Mouse (Mus musculus) liver, postnatal 0 days (tissue): ENCODE measurements around the gene B4galt2. TPM values are rescaled to one million over a fixed set of nuclear protein-coding genes. Genes with fewer than 3 reads are reported as not detected.

ENCODE experiments used
- ATAC-seq: fragments of 200-750 bp; cut with Nextera tagmentation; 2 replicates; pipeline ENCODE4 v1.8.0; 2017; ENCODE audit warnings: mild to moderate bottlenecking, moderate library complexity
- DNase-seq: peaks from one replicate; pipeline ENCODE4 v3.0.0-alpha.2; 2016
- H3K27ac ChIP-seq: fragments of 300-500 bp; sonication (generic); 2 replicates; pipeline ENCODE4 v1.5.1; 2014; ENCODE audit warnings: antibody characterized with exemption, moderate library complexity, mild to moderate bottlenecking, low read depth
- H3K27me3 ChIP-seq: fragments of 300-500 bp; sonication (generic); 2 replicates; pipeline ENCODE4 v1.6.1; 2014; ENCODE audit warnings: low read length, control low read depth, mixed read lengths; ENCODE audit not compliant: insufficient read depth
- H3K36me3 ChIP-seq: fragments of 300-500 bp; sonication (generic); replicated peaks from 2 replicates; pipeline ENCODE4 v1.6.1; 2014; ENCODE audit warnings: mild to moderate bottlenecking, control low read depth, low read length, moderate library complexity, mixed read lengths; ENCODE audit not compliant: insufficient read depth
- H3K4me1 ChIP-seq: fragments of 300-500 bp; sonication (generic); 2 replicates; pipeline ENCODE4 v1.6.1; 2014; ENCODE audit warnings: antibody characterized with exemption, mild to moderate bottlenecking, control low read depth; ENCODE audit not compliant: insufficient read depth
- H3K4me2 ChIP-seq: fragments of 300-500 bp; sonication (generic); 2 replicates; pipeline ENCODE4 v1.6.1; 2014; ENCODE audit warnings: low read depth, mild to moderate bottlenecking, low read length, moderate library complexity, mixed read lengths
- H3K4me3 ChIP-seq: fragments of 300-500 bp; sonication (generic); 2 replicates; pipeline ENCODE4 v1.5.1; 2014; ENCODE audit warnings: low read depth, low read length
- H3K9ac ChIP-seq: fragments of 300-500 bp; sonication (generic); replicated peaks from 2 replicates; pipeline ENCODE4 v1.6.1; 2014; ENCODE audit warnings: mild to moderate bottlenecking, moderate library complexity
- H3K9me3 ChIP-seq: fragments of 300-500 bp; sonication (generic); 2 replicates; pipeline ENCODE4 v1.6.1; 2016; ENCODE audit warnings: mild to moderate bottlenecking, control low read depth, low read length, mixed read lengths
- CTCF ChIP-seq: sonication (generic); IDR thresholded peaks from 2 replicates; pipeline ENCODE4 v1.5.1; 2016; ENCODE audit warnings: antibody characterized with exemption, low read depth
- EP300 ChIP-seq: IDR thresholded peaks from 2 replicates; pipeline ENCODE4 v1.6.1; 2016; ENCODE audit warnings: antibody characterized with exemption, low read depth, mild to moderate bottlenecking
- WGBS: fragments of 180-500 bp; shearing (Covaris S2); extraction: QIAGEN DNeasy Blood & Tissue Kit; methylation state at CpG from one replicate; pipeline ENCODE4 v1.1.7; 2014; ENCODE audit not compliant: insufficient replicate concordance; 5-methylcytosine and 5-hydroxymethylcytosine counted together
- polyA plus RNA-seq: library from polyadenylated mRNA; unstranded; fragments of >200 nt; fragmentation: Nextera tagmentation; extraction: Ambion mirVana; gene quantifications from 2 replicates; pipeline ENCODE4 v1.2.1, GENCODE M21; 2015

Gene B4galt2
- polyA plus RNA-seq, 1 experiment from 2014 or later, result 0.67 TPM

GRCm38 (mm10) chr4:117924916-117925315, 41.6 kb upstream of the B4galt2 start:
- ATAC-seq (no peak), DNase-seq (no peak)
- Histone ChIP-seq H3K4me3 (no peak overlapping the region), H3K27me3 (peaks cover 62% of the 10 kb centered on the region), H3K36me3 (no peaks in the 10 kb centered on the region), H3K9ac (no peak overlapping the region), H3K9me3 (no peaks in the 10 kb centered on the region), H3K4me2 (no peak overlapping the region), H3K27ac (no peak overlapping the region), H3K4me1 (peaks cover 28% of the 10 kb centered on the region)
- TF ChIP-seq EP300 (no peak), CTCF (no peak)
- WGBS, result 42% methylated on average over 6 of the region's 6 CpGs

GRCm38 (mm10) chr4:117923450-117923849, 40.2 kb upstream of the B4galt2 start:
- H3K4me3 ChIP-seq, result no peak overlapping the region
- H3K9ac ChIP-seq, result no peak overlapping the region
- H3K9me3 ChIP-seq, result no peaks in the 10 kb centered on the region
- TF ChIP-seq EP300 (no peak), CTCF (no peak)
- H3K27ac ChIP-seq, result no peak overlapping the region
- 49% methylated on average over 2 of the region's 2 CpGs for WGBS
- H3K36me3 ChIP-seq, result no peaks in the 10 kb centered on the region
- H3K4me1 ChIP-seq, result peaks cover 13% of the 10 kb centered on the region
- ATAC-seq (no peak), DNase-seq (no peak)
- H3K4me2 ChIP-seq, result no peak overlapping the region
- peaks cover 48% of the 10 kb centered on the region for H3K27me3 ChIP-seq

GRCm38 (mm10) chr4:117921358-117921757, 38.1 kb upstream of the B4galt2 start:
- Histone ChIP-seq H3K4me2 (no peak overlapping the region), H3K27ac (no peak overlapping the region), H3K4me1 (peaks cover 4% of the 10 kb centered on the region), H3K9me3 (no peaks in the 10 kb centered on the region), H3K27me3 (peaks cover 27% of the 10 kb centered on the region), H3K36me3 (no peaks in the 10 kb centered on the region), H3K9ac (no peak overlapping the region), H3K4me3 (no peak overlapping the region)
- DNase-seq (no peak), ATAC-seq (no peak)
- no peak for TF ChIP-seq EP300
- no peak for TF ChIP-seq CTCF
- 88% methylated on average over 2 of the region's 2 CpGs for WGBS

- Histone ChIP-seq H3K36me3 (no peaks in the 10 kb centered on the region), H3K4me1 (peaks cover 23% of the 10 kb centered on the region), H3K27ac (no peak overlapping the region), H3K9me3 (no peaks in the 10 kb centered on the region), H3K4me2 (no peak overlapping the region), H3K27me3 (0 out of 2 replicates have a peak, but pooled peaks cover 4% of the 10 kb centered on the region), H3K4me3 (no peak overlapping the region), H3K9ac (no peak overlapping the region)
- WGBS, result 44% methylated on average over 5 of the region's 5 CpGs
- TF ChIP-seq EP300 (no peak), CTCF (no peak)
- ATAC-seq (no peak), DNase-seq (no peak)
Measured at GRCm38 (mm10) chr4:117918762-117919161, 35.5 kb upstream of the B4galt2 start.

GRCm38 (mm10) chr4:117918261-117918660, 35.0 kb upstream of the B4galt2 start:
- no peak for ATAC-seq

GRCm38 (mm10) chr4:117917847-117918246, 34.6 kb upstream of the B4galt2 start:
- Histone ChIP-seq H3K27me3 (no peaks in the 10 kb centered on the region), H3K4me3 (no peak overlapping the region), H3K27ac (no peak overlapping the region), H3K4me2 (no peak overlapping the region), H3K4me1 (peaks cover 31% of the 10 kb centered on the region), H3K36me3 (no peaks in the 10 kb centered on the region), H3K9me3 (no peaks in the 10 kb centered on the region), H3K9ac (no peak overlapping the region)
- TF ChIP-seq EP300 (no peak), CTCF (no peak)
- DNase-seq (no peak), ATAC-seq (no peak)
- 82% methylated on average over 4 of the region's 4 CpGs for WGBS

More at GRCm38 (mm10) chr4:117918261-117918660, 35.0 kb upstream of the B4galt2 start:
- 53% methylated on average over 3 of the region's 3 CpGs for WGBS
- H3K4me1 ChIP-seq, result peaks cover 28% of the 10 kb centered on the region
- H3K36me3 ChIP-seq, result no peaks in the 10 kb centered on the region
- H3K4me2 ChIP-seq, result no peak overlapping the region
- no peaks in the 10 kb centered on the region for H3K9me3 ChIP-seq
- no peak overlapping the region for H3K9ac ChIP-seq
- H3K27ac ChIP-seq, result no peak overlapping the region
- no peak overlapping the region for H3K4me3 ChIP-seq
- no peak for TF ChIP-seq CTCF
- no peak for TF ChIP-seq EP300
- H3K27me3 ChIP-seq, result 0 out of 2 replicates have a peak, but pooled peaks cover 2% of the 10 kb centered on the region
- DNase-seq, result no peak

GRCm38 (mm10) chr4:117917402-117917801, 34.1 kb upstream of the B4galt2 start:
- no peak overlapping the region for H3K4me2 ChIP-seq
- no peak overlapping the region for H3K27ac ChIP-seq
- no peak overlapping the region for H3K9ac ChIP-seq
- TF ChIP-seq CTCF (no peak), EP300 (no peak)
- no peaks in the 10 kb centered on the region for H3K27me3 ChIP-seq
- no peak for DNase-seq
- no peak overlapping the region for H3K4me3 ChIP-seq
- ATAC-seq, result no peak
- no peaks in the 10 kb centered on the region for H3K9me3 ChIP-seq
- H3K4me1 ChIP-seq, result peaks cover 31% of the 10 kb centered on the region
- H3K36me3 ChIP-seq, result no peaks in the 10 kb centered on the region
- WGBS, result 74% methylated on average over 4 of the region's 4 CpGs
